Mouse (Mus musculus): ENCODE results near the gene Chac1.

DNA sequence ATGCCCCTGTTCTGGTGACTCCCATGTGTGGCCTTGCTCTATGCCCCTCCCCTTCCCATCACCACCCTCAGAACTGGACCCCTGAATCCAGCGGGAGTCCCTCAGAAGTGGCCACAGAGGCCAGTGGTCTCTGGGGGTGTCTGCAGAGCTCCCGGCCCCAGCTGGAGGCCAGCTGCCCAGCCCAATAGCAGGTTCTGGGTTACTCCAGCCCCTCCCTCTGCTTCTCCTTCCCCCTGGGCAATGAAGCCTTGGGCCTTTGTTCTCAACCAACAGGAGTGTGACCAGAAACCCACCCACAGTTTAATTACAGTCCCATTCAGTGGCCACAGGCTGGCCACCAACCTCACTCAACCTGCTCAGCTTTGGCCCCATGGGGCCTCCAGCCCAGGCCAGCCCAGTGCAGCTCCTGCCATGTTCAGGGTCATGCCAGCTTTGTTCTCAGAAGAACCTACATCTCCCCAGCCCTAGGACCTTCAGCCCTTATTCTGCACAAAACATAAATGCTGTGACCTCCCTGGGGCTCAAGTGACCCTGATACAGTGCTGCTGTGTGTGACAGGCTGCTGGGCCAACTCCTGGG lies 38.6 kb upstream of the Chac1 start:
- TF ChIP-seq CTCF (IDR thresholded peaks at IDR 0.05; ENCODE audit: borderline replicate concordance, extremely low read depth, insufficient read depth, insufficient read length), result no peak
- TF ChIP-seq POLR2A (IDR thresholded peaks at IDR 0.05; ENCODE audit: borderline replicate concordance, extremely low read depth, insufficient read depth, insufficient read length, poor library complexity, severe bottlenecking), result no peak

All from brain, embryonic 14.5 days (tissue).